Mouse (Mus musculus): ENCODE data around the gene Apool. TPM values are rescaled to one million over a fixed set of nuclear protein-coding genes. Genes with fewer than 3 reads are reported as not detected.
"Not testable (repeated sequence)": the region's sequence is repeated elsewhere in the genome, so short reads cannot be mapped to it uniquely, and the experiment has no call there.

Gene Apool
- polyA plus RNA-seq, 1 experiment from 2014 or later = 63.6 TPM

DNA sequence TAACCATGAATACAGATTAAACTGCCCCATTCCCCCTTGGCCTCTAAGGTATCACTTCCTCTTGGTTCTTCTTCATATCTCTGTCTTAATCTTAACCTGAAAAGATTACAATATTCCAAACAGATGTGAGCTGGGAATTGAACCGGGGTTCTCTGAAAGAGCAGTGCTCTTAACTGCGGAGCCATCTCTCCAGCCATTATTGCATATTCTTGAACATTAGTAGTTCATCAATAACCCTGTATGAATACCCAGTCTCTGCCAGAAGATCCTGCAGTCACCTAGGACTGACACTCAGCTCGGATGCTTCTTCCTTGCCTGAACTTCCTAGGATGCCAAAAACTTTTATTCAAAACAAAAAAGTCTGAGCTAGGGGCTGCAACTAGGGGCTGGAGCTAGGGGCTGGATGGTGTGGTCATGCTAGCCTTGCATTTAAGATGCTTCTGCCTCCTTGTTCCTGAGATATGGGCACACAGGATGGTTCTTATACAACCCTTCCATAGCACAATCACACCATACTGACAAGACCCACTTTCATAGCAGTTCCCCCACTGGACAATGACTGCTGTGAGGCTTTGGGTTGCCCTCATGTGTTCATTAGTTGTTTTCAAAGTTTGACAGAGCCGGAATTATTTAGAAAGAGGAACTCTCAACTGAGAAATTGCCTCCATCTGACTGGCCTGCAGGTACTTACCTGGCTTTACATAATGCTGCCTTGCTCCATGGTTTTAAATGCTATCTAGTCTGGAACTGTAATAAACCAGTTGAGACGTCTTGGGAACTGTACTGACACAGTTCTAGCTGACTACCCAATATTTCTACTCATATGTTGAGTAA lies 59.7 kb downstream of the Apool start:
- ATAC-seq (ENCODE audit: low FRiP score, low TSS enrichment) = peak; percentile 100
- not testable (repeated sequence) for H3K4me1 ChIP-seq (ENCODE audit: insufficient read depth, low read length); H3K9ac ChIP-seq (replicated peaks; ENCODE audit: low read length); H3K27me3 ChIP-seq (ENCODE audit: insufficient read depth, low read length); H3K36me3 ChIP-seq (ENCODE audit: insufficient read depth, low read length); H3K9me3 ChIP-seq (ENCODE audit: low read length); H3K4me3 ChIP-seq (ENCODE audit: low read length); H3K4me2 ChIP-seq (replicated peaks; ENCODE audit: low read depth, low read length); H3K27ac ChIP-seq (ENCODE audit: low read length)
- WGBS = 85% methylated on average over 5 of the region's 5 CpGs

DNA sequence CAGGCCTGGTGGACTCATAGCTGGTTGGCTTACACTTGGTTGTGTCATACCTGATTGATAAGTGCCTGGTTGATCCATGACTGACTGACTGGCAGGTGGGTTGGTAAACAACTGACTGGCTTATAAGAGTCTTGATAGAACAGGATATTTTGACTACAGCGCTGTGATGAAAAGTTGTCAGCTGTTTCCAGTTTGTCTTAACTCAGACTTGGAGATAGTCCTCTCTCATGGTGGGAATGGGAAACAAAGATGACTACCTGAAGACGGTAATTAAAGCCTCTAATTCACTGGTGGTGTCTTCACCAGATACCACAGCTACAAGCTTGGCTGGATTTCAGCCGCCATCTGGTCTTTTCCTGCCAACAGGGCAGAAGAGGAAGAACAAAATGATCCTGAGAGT lies 95.5 kb downstream of the Apool start, which contains the start of gene Satl1:
Satl1 (minus strand) TSS at position 101 of the 400 bp plus-strand sequence.
- no peak within 1 kb of the TSS for H3K4me3 ChIP-seq (ENCODE audit: low read length)
- H3K27me3 ChIP-seq (ENCODE audit: insufficient read depth, low read length) = no peaks in the 10 kb centered on the region
- 88% methylated on average over 3 of the region's 3 CpGs for WGBS
- no peaks in the 10 kb centered on the region for H3K4me1 ChIP-seq (ENCODE audit: insufficient read depth, low read length)
- H3K27ac ChIP-seq (ENCODE audit: low read length) = no peak within 1 kb of the TSS
- ATAC-seq (ENCODE audit: low FRiP score, low TSS enrichment) = no peak
- H3K4me2 ChIP-seq (replicated peaks; ENCODE audit: low read depth, low read length) = no peak within 1 kb of the TSS
- no peaks in the 10 kb centered on the region for H3K9me3 ChIP-seq (ENCODE audit: low read length)
- no peaks in the 10 kb centered on the region for H3K36me3 ChIP-seq (ENCODE audit: insufficient read depth, low read length)
- no peak within 1 kb of the TSS for H3K9ac ChIP-seq (replicated peaks; ENCODE audit: low read length)

DNA sequence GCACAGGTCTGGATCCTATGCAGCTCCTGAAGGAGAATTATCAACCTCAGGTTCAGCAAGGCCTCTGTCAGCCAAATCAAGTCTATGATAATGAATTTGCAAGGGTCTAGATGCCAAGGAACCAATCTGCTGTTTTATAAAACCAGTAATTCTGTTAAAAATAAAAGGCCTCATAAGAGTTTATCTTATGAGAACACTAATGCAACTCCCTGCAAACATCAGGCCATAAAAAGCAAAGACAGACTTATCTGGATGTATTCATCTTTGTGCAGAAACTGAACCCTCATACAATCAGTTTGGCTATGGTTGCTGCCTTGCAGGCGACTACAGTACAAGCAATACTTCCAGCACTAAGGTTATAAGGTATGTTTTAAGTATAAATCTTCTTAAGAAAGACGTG lies 101.2 kb downstream of the Apool start:
- Histone ChIP-seq H3K4me1 (ENCODE audit: insufficient read depth, low read length) (no peaks in the 10 kb centered on the region), H3K9ac (replicated peaks; ENCODE audit: low read length) (no peak overlapping the region), H3K4me3 (ENCODE audit: low read length) (no peak overlapping the region), H3K27me3 (ENCODE audit: insufficient read depth, low read length) (no peaks in the 10 kb centered on the region), H3K36me3 (ENCODE audit: insufficient read depth, low read length) (no peaks in the 10 kb centered on the region), H3K9me3 (ENCODE audit: low read length) (no peaks in the 10 kb centered on the region), H3K4me2 (replicated peaks; ENCODE audit: low read depth, low read length) (no peak overlapping the region), H3K27ac (ENCODE audit: low read length) (no peak overlapping the region)
- ATAC-seq (ENCODE audit: low FRiP score, low TSS enrichment) = no peak
- WGBS = 75% methylated on average over 2 of the region's 2 CpGs

Other genes starting within 250 kb of the Apool start
- gene 4933403O08Rik, start 72.3 kb upstream of the Apool start, polyA plus RNA-seq (2015; fragmentation: Nextera tagmentation; extraction: Ambion mirVana) = not detected in 2 replicates
- gene Satl1, start 95.4 kb downstream of the Apool start, polyA plus RNA-seq (2015; fragmentation: Nextera tagmentation; extraction: Ambion mirVana) = not detected in 2 replicates
- not detected in 2 replicates for gene 2010106E10Rik, start 183.9 kb downstream of the Apool start, polyA plus RNA-seq (2015; fragmentation: Nextera tagmentation; extraction: Ambion mirVana)